ENCODE assay signal across 8 mouse cellular contexts in the genomic region with DNA sequence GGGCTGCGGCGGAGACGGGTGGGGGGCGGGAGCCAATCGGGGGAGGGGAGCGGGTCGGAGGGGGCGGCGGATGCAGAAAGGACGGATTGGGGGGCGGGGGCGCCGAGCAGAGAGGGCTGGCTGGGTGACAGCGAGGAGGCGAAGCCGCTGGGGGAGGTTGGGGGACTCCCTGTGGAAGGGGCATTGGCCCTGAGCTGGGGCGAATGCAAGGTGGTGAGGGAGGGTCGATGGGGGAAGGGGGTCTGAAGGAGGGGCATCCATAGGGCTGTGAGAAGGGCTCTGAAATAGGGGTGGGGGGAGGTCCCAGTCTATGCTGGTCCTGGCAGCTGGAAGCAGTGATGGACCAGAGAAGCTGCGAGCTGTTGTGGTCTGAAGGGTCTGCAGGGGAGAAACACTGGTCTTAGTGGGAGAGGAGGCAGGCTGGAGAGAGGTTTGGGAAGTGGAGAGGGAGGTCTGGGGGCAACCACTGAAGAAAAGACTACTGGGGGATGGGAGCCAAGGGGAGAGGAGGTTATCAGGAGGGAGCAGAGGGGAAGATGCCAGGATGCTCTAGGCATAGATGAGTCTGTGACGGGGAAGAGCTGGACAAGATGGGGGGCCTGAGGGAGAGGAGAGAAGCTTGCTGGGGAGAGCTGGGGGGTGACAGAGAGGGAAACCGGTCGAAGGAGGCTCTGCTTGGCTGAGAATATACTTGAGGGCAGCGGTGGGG. TPM values are rescaled to one million over a fixed set of nuclear protein-coding genes. Genes with fewer than 3 reads are reported as not detected.
DNase-seq lines count a peak whose midpoint lies in the region; ATAC-seq and TF ChIP-seq lines count a peak whose summit lies in the region.

No protein-coding gene starts in this region.

- peak overlapping the region; percentile 79; the same call in 1 of the 2 replicates for H3K4me3 ChIP-seq in gastrocnemius, adult 2 months
- H3K4me3 ChIP-seq in lung, embryonic 16.5 days (ENCODE audit: low read length), result peak overlapping the region; percentile 49
- H3K4me3 ChIP-seq in intestine, embryonic 14.5 days (ENCODE audit: low read depth, low read length), result peak overlapping the region; percentile 36; the same call in 1 of the 2 replicates
- H3K4me3 ChIP-seq in neural tube, embryonic 15.5 days (replicated peaks), result peak overlapping the region; percentile 67

- WGBS in lung, embryonic 16.5 days, result 15% methylated on average over 12 of the region's 23 CpGs
- WGBS in intestine, embryonic 14.5 days, result 12% methylated on average over 20 of the region's 23 CpGs
- 5% methylated on average over 17 of the region's 23 CpGs for WGBS in neural tube, embryonic 15.5 days

- no peak overlapping the region for H3K9ac ChIP-seq in lung, embryonic 16.5 days (ENCODE audit: low read length)
- H3K9ac ChIP-seq in intestine, embryonic 14.5 days (ENCODE audit: low read length), result no peak overlapping the region
- peak overlapping the region; percentile 89 for H3K9ac ChIP-seq in neural tube, embryonic 15.5 days (replicated peaks)

- H3K9me3 ChIP-seq in lung, embryonic 16.5 days (ENCODE audit: control insufficient read depth, low read length), result no peaks in the 10 kb centered on the region
- H3K9me3 ChIP-seq in intestine, embryonic 14.5 days (ENCODE audit: control insufficient read depth, low read length), result no peaks in the 10 kb centered on the region
- H3K9me3 ChIP-seq in neural tube, embryonic 15.5 days (replicated peaks), result no peaks in the 10 kb centered on the region

- H3K4me1 ChIP-seq in lung, embryonic 16.5 days (replicated peaks; ENCODE audit: control insufficient read depth, insufficient read depth, low read length), result peaks cover 7% of the 10 kb centered on the region
- peaks cover 6% of the 10 kb centered on the region; the same call in 1 of the 2 replicates for H3K4me1 ChIP-seq in intestine, embryonic 14.5 days (replicated peaks; ENCODE audit: control insufficient read depth, insufficient read depth, low read length)
- H3K4me1 ChIP-seq in neural tube, embryonic 15.5 days, result peaks cover 82% of the 10 kb centered on the region

- TF ChIP-seq CTCF in gastrocnemius, adult 2 months (IDR thresholded peaks at IDR 0.05), result no peak

- peaks cover 42% of the 10 kb centered on the region for H3K27me3 ChIP-seq in lung, embryonic 16.5 days (ENCODE audit: control insufficient read depth, insufficient read depth, low read depth, low read length)
- peaks cover 40% of the 10 kb centered on the region for H3K27me3 ChIP-seq in intestine, embryonic 14.5 days (replicated peaks; ENCODE audit: control insufficient read depth, insufficient read depth, low read length)
- 0 out of 2 replicates have a peak, but pooled peaks cover 3% of the 10 kb centered on the region for H3K27me3 ChIP-seq in neural tube, embryonic 15.5 days (replicated peaks)

- no peak overlapping the region for H3K27ac ChIP-seq in gastrocnemius, adult 2 months
- no peak overlapping the region for H3K27ac ChIP-seq in lung, embryonic 16.5 days (ENCODE audit: low read length)
- no peak overlapping the region for H3K27ac ChIP-seq in intestine, embryonic 14.5 days (ENCODE audit: low read depth)
- H3K27ac ChIP-seq in neural tube, embryonic 15.5 days (replicated peaks), result peak overlapping the region; percentile 96

- peak overlapping the region; percentile 97 for H3K4me2 ChIP-seq in lung, embryonic 16.5 days (ENCODE audit: low read depth, low read length)
- peak overlapping the region; percentile 68 for H3K4me2 ChIP-seq in intestine, embryonic 14.5 days (ENCODE audit: low read length)
- H3K4me2 ChIP-seq in neural tube, embryonic 15.5 days, result peak overlapping the region; percentile 91

- no peak for ATAC-seq in lung, embryonic 16.5 days (ENCODE audit: low read depth)
- no peak for ATAC-seq in intestine, embryonic 14.5 days (replicated peaks; ENCODE audit: low FRiP score, low TSS enrichment, low read depth)
- peak; percentile 25 for ATAC-seq in neural tube, embryonic 15.5 days (ENCODE audit: low FRiP score)

- H3K36me3 ChIP-seq in lung, embryonic 16.5 days (ENCODE audit: control insufficient read depth, insufficient read depth, low read length), result no peaks in the 10 kb centered on the region
- H3K36me3 ChIP-seq in intestine, embryonic 14.5 days (ENCODE audit: control insufficient read depth, insufficient read depth, low read length), result no peaks in the 10 kb centered on the region
- H3K36me3 ChIP-seq in neural tube, embryonic 15.5 days, result no peaks in the 10 kb centered on the region

- no peak for DNase-seq in gastrocnemius, adult 2 months
- no peak for DNase-seq in gastrocnemius, postnatal 4 days (ENCODE audit: low spot score in 2 of 2)
- DNase-seq in lung, postnatal 10 days, result no peak
- DNase-seq in intestine, embryonic 14.5 days (ENCODE audit: low spot score), result no peak
- no peak for DNase-seq in yolk sac, embryonic 10.5 days (ENCODE audit: low spot score)
- no peak for DNase-seq in layer of hippocampus, adult 18-20 months (ENCODE audit: low spot score in 2 of 2)

- intact Hi-C loops in gastrocnemius, adult 2 months (cut with DNase I), result loop anchor here (1.0 kb wide), 1 partner anchor 33 kb away; no protein-coding TSS in a partner anchor

RNA-seq across cellular contexts. Expression of a gene that starts 0.6 kb away (rescaled TPM):
- total RNA-seq in gastrocnemius, adult 2 months (2021), result 1 to 10 TPM in 1 of 2 experiments, under 1 TPM in 1; 0.77 to 2.0 TPM
- total RNA-seq in gastrocnemius, postnatal 4 days (2021), result 1 to 10 TPM; 3.4 to 3.7 TPM
- polyA plus RNA-seq in lung, embryonic 16.5 days (2015; fragmentation: Nextera tagmentation; extraction: Ambion mirVana), result 0.88 and 1.0 TPM in 2 replicates
- polyA plus RNA-seq in intestine, embryonic 14.5 days (2014; fragmentation: Nextera tagmentation; extraction: Ambion mirVana), result 1.9 and 2.1 TPM in 2 replicates
- 31.3 and 45.7 TPM in 2 replicates for polyA plus RNA-seq in neural tube, embryonic 15.5 days (2015; fragmentation: Nextera tagmentation; extraction: Ambion mirVana)
- 100 to 1,000 TPM; 415 to 436 TPM for total RNA-seq in layer of hippocampus, adult 18-20 months (2021)

RNA-seq across cellular contexts. Expression of a gene that starts 20.0 kb away (rescaled TPM):
- total RNA-seq in gastrocnemius, adult 2 months (2021), result 10 to 100 TPM; 14.9 to 24.6 TPM
- total RNA-seq in gastrocnemius, postnatal 4 days (2021), result 10 to 100 TPM; 37.4 to 40.2 TPM
- polyA plus RNA-seq in lung, embryonic 16.5 days (2015; fragmentation: Nextera tagmentation; extraction: Ambion mirVana), result 93.7 and 111 TPM in 2 replicates
- polyA plus RNA-seq in intestine, embryonic 14.5 days (2014; fragmentation: Nextera tagmentation; extraction: Ambion mirVana), result 30.0 and 31.8 TPM in 2 replicates
- 197 and 217 TPM in 2 replicates for polyA plus RNA-seq in neural tube, embryonic 15.5 days (2015; fragmentation: Nextera tagmentation; extraction: Ambion mirVana)
- total RNA-seq in layer of hippocampus, adult 18-20 months (2021), result 10 to 100 TPM; 29.4 to 32.4 TPM

RNA-seq across cellular contexts. Expression of a gene that starts 34.9 kb away (rescaled TPM):
- over 10,000 TPM in 1 of 2 experiments, 1,000 to 10,000 TPM in 1; 6,181 to 10,031 TPM for total RNA-seq in gastrocnemius, adult 2 months (2021)
- total RNA-seq in gastrocnemius, postnatal 4 days (2021), result 1,000 to 10,000 TPM; 2,079 to 2,155 TPM
- 28.6 and 36.1 TPM in 2 replicates for polyA plus RNA-seq in lung, embryonic 16.5 days (2015; fragmentation: Nextera tagmentation; extraction: Ambion mirVana)
- 5.9 and 6.2 TPM in 2 replicates for polyA plus RNA-seq in intestine, embryonic 14.5 days (2014; fragmentation: Nextera tagmentation; extraction: Ambion mirVana)
- 7.5 and 12.0 TPM in 2 replicates for polyA plus RNA-seq in neural tube, embryonic 15.5 days (2015; fragmentation: Nextera tagmentation; extraction: Ambion mirVana)
- 10 to 100 TPM; 26.4 to 27.2 TPM for total RNA-seq in layer of hippocampus, adult 18-20 months (2021)

RNA-seq across cellular contexts. Expression of a gene that starts 55.6 kb away (rescaled TPM):
- 10 to 100 TPM; 95.2 to 98.6 TPM for total RNA-seq in gastrocnemius, adult 2 months (2021)
- 100 to 1,000 TPM; 150 to 183 TPM for total RNA-seq in gastrocnemius, postnatal 4 days (2021)
- polyA plus RNA-seq in lung, embryonic 16.5 days (2015; fragmentation: Nextera tagmentation; extraction: Ambion mirVana), result 120 and 132 TPM in 2 replicates
- 135 and 143 TPM in 2 replicates for polyA plus RNA-seq in intestine, embryonic 14.5 days (2014; fragmentation: Nextera tagmentation; extraction: Ambion mirVana)
- polyA plus RNA-seq in neural tube, embryonic 15.5 days (2015; fragmentation: Nextera tagmentation; extraction: Ambion mirVana), result 88.7 and 104 TPM in 2 replicates
- total RNA-seq in layer of hippocampus, adult 18-20 months (2021), result 100 to 1,000 TPM; 196 to 207 TPM

Comparison
In these comparisons a context has a peak if more than half of its experiments do, and no peak if none do; other contexts are left out.
1. RNA of a gene that starts 0.6 kb away (total RNA-seq): 415 to 436 TPM in layer of hippocampus, adult 18-20 months; 3.4 to 3.7 TPM in gastrocnemius, postnatal 4 days and 0.77 to 2.0 TPM in gastrocnemius, adult 2 months; every median in the first group is over 10 times any median in the second.
2. RNA of a gene that starts 34.9 kb away (total RNA-seq): 6,181 to 10,031 TPM in gastrocnemius, adult 2 months and 2,079 to 2,155 TPM in gastrocnemius, postnatal 4 days; 26.4 to 27.2 TPM in layer of hippocampus, adult 18-20 months; every median in the first group is over 10 times any median in the second.
3. Peak in every context shown above with its lines, with median percentiles within 50 percentile points of each other: H3K4me3 ChIP-seq and H3K4me2 ChIP-seq.